Mouse (Mus musculus): ENCODE results near the gene Pirt. TPM values are rescaled to one million over a fixed set of nuclear protein-coding genes. Genes with fewer than 3 reads are reported as not detected.

Gene Pirt
- 5.7 and 7.0 TPM in 2 replicates for polyA plus RNA-seq (2014; fragmentation: Nextera tagmentation; extraction: Ambion mirVana)

DNA sequence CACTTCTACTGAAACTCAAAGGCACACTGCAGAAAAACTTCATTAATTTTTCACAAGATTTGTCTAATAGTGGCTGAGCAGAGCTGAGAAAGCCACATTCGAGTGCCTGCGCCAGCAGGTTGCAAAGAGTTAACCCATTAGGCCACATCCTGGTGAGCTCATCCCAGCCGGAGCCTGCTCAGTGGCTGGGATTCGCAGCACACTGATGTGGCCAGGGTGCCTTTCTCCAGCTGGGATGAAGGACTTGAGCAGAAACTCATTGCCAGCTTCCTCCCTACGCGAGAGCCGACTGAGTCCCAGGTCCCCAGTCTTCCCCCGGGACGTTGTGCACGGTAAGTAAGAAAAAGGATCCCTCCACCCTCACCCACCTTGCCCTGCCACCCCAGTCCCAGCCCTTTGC is at the start of gene Pirt:
Gene Pirt, plus strand, starts transcription at position 171 of the 400 bp plus-strand sequence.
- 0 out of 2 replicates have a peak, but pooled peaks cover 2% of the 10 kb centered on the region for H3K4me1 ChIP-seq (ENCODE audit: control insufficient read depth, insufficient read depth, low read length)
- ATAC-seq (ENCODE audit: low read depth) (no peak; the same call in 1 of the 2 replicates), DNase-seq (ENCODE audit: low spot score) (no peak)
- H3K36me3 ChIP-seq (ENCODE audit: control insufficient read depth, insufficient read depth, low read length), result no peaks in the 10 kb centered on the region
- H3K27ac ChIP-seq (replicated peaks; ENCODE audit: low read depth, low read length), result no peak within 1 kb of the TSS
- no peaks in the 10 kb centered on the region for H3K9me3 ChIP-seq (ENCODE audit: control insufficient read depth, low read length)
- H3K9ac ChIP-seq (ENCODE audit: low read depth, low read length), result no peak within 1 kb of the TSS
- WGBS, result 39% methylated on average over 10 of the region's 10 CpGs
- no peaks in the 10 kb centered on the region for H3K27me3 ChIP-seq (replicated peaks; ENCODE audit: control insufficient read depth, insufficient read depth, low read length)
- H3K4me3 ChIP-seq (ENCODE audit: low read depth, low read length), result no peak within 1 kb of the TSS
- H3K4me2 ChIP-seq (ENCODE audit: low read depth, low read length), result no peak within 1 kb of the TSS

DNA sequence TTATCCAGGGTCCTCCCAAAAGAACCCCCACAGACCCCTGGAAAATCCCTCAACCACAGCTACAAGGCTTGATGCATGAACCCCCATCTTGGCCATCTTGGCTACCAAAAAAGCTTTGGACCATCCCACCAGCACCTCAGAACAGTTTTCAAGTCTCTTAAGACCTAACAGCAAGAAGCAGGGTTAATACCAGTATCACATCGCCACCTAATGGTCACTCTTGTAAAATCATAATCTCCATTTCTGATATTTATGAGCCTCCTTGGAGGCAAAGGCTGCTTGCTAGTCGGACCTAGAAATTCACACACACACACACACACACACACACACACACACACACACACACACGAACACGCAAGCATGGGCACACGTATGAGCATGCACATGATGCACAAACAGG is 40.1 kb upstream of the Pirt start:
- Histone ChIP-seq H3K9ac (ENCODE audit: low read depth, low read length) (no peak overlapping the region), H3K27ac (replicated peaks; ENCODE audit: low read depth, low read length) (no peak overlapping the region), H3K36me3 (ENCODE audit: control insufficient read depth, insufficient read depth, low read length) (no peaks in the 10 kb centered on the region), H3K4me1 (ENCODE audit: control insufficient read depth, insufficient read depth, low read length) (no peaks in the 10 kb centered on the region), H3K27me3 (replicated peaks; ENCODE audit: control insufficient read depth, insufficient read depth, low read length) (no peaks in the 10 kb centered on the region), H3K4me3 (ENCODE audit: low read depth, low read length) (no peak overlapping the region), H3K9me3 (ENCODE audit: control insufficient read depth, low read length) (no peaks in the 10 kb centered on the region), H3K4me2 (ENCODE audit: low read depth, low read length) (no peak overlapping the region)
- ATAC-seq (ENCODE audit: low read depth) (no peak), DNase-seq (ENCODE audit: low spot score) (peak; percentile 74)
- 4% methylated on average over 5 of the region's 5 CpGs for WGBS

DNA sequence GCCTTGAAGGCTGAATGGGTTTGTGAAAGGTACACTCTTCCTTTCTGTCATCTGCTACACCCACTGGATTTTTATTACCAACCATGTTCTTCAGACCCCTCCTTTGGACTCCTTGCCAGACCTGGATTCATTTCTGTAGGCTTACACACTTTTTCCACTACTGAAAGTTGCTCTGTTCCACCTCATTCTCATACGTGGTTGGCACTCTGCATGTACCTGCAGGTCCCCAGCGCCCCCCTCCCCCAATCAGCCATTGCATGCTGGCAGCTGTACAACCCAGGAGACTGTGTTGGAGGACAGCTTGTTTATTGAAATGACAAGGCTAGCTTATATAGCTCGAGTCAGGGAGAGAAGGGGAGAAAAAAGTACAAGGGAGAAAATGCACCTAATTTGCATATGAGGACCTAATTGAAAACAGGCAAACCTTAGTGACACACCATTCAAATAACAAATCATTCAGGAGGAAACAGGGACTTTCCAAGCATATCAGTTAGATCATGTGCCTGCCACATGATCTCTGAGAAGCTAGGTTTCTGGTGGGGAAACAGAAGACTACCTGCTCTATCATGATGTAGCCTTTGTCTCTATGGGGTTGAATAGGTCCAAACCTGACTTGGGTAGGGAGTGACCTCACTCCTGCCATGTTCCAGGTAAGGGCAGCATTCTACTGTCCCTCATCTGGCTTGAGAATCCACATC is 38.9 kb upstream of the Pirt start:
- no peak overlapping the region for H3K4me2 ChIP-seq (ENCODE audit: low read depth, low read length)
- no peak overlapping the region for H3K9ac ChIP-seq (ENCODE audit: low read depth, low read length)
- H3K4me1 ChIP-seq (ENCODE audit: control insufficient read depth, insufficient read depth, low read length), result no peaks in the 10 kb centered on the region
- ATAC-seq (ENCODE audit: low read depth) (no peak), DNase-seq (ENCODE audit: low spot score) (no peak)
- H3K36me3 ChIP-seq (ENCODE audit: control insufficient read depth, insufficient read depth, low read length), result no peaks in the 10 kb centered on the region
- no peak overlapping the region for H3K27ac ChIP-seq (replicated peaks; ENCODE audit: low read depth, low read length)
- WGBS, result 47% methylated on average over 3 of the region's 3 CpGs
- H3K4me3 ChIP-seq (ENCODE audit: low read depth, low read length), result no peak overlapping the region
- H3K9me3 ChIP-seq (ENCODE audit: control insufficient read depth, low read length), result no peaks in the 10 kb centered on the region
- H3K27me3 ChIP-seq (replicated peaks; ENCODE audit: control insufficient read depth, insufficient read depth, low read length), result no peaks in the 10 kb centered on the region

- 68% methylated on average over 2 of the region's 2 CpGs for WGBS
- Histone ChIP-seq H3K4me2 (ENCODE audit: low read depth, low read length) (no peak overlapping the region), H3K4me3 (ENCODE audit: low read depth, low read length) (no peak overlapping the region), H3K36me3 (ENCODE audit: control insufficient read depth, insufficient read depth, low read length) (no peaks in the 10 kb centered on the region), H3K9me3 (ENCODE audit: control insufficient read depth, low read length) (no peaks in the 10 kb centered on the region), H3K27me3 (replicated peaks; ENCODE audit: control insufficient read depth, insufficient read depth, low read length) (no peaks in the 10 kb centered on the region), H3K9ac (ENCODE audit: low read depth, low read length) (no peak overlapping the region), H3K4me1 (ENCODE audit: control insufficient read depth, insufficient read depth, low read length) (no peaks in the 10 kb centered on the region; the same call in 1 of the 2 replicates), H3K27ac (replicated peaks; ENCODE audit: low read depth, low read length) (no peak overlapping the region)
- ATAC-seq (ENCODE audit: low read depth) (no peak), DNase-seq (ENCODE audit: low spot score) (no peak)
Observed at GRCm38 (mm10) chr11:66881291-66881690, 30.5 kb upstream of the Pirt start.

DNA sequence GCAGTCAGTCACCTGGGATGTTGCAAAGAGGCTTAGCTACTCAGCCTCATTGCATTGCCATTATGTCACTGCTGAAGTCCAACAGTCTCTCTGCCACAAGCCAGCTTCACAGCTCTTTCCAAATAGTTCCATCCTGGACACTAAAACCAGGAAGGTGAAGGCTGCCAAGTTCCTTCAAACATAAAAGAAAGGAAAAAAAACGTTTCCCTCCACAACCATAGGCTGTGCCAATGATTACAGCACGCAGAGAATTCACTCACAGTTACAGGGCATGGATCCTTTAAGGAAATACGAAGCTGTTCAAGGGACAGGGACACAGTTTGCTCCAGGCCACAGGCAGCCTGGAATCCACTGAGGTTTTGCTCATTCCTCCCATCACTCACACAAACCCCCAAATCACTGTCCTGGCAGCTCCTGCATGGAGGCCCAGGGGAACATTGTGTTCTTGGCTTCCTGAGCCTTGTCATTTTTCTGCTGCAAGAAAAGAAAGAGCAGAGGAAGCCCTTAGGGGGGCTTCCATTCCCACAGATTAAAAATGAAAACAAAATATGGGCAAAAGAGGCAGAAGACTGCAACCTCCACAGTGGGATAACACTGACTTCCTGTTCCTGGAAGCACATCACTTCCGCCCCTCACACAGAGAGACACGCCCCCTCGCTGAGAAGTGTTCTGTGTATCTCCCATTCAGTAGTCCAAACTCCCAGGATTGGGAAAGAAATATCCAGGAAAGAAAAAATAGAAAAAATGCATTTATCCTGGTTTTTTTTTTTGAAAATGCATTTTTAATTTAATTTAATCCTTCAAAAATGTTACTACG is 29.3 kb upstream of the Pirt start:
- no peak overlapping the region for H3K4me3 ChIP-seq (ENCODE audit: low read depth, low read length)
- no peak overlapping the region for H3K4me2 ChIP-seq (ENCODE audit: low read depth, low read length)
- peak; percentile 64 for DNase-seq (ENCODE audit: low spot score)
- no peaks in the 10 kb centered on the region; the same call in 1 of the 2 replicates for H3K4me1 ChIP-seq (ENCODE audit: control insufficient read depth, insufficient read depth, low read length)
- peak; percentile 74 for ATAC-seq (ENCODE audit: low read depth)
- 57% methylated on average over 7 of the region's 7 CpGs for WGBS
- H3K27me3 ChIP-seq (replicated peaks; ENCODE audit: control insufficient read depth, insufficient read depth, low read length), result no peaks in the 10 kb centered on the region
- H3K36me3 ChIP-seq (ENCODE audit: control insufficient read depth, insufficient read depth, low read length), result no peaks in the 10 kb centered on the region
- no peak overlapping the region for H3K9ac ChIP-seq (ENCODE audit: low read depth, low read length)
- no peaks in the 10 kb centered on the region for H3K9me3 ChIP-seq (ENCODE audit: control insufficient read depth, low read length)
- H3K27ac ChIP-seq (replicated peaks; ENCODE audit: low read depth, low read length), result peak overlapping the region; percentile 48; the same call in 1 of the 2 replicates

- Histone ChIP-seq H3K9ac (ENCODE audit: low read depth, low read length) (no peak overlapping the region), H3K27me3 (replicated peaks; ENCODE audit: control insufficient read depth, insufficient read depth, low read length) (no peaks in the 10 kb centered on the region), H3K4me1 (ENCODE audit: control insufficient read depth, insufficient read depth, low read length) (no peaks in the 10 kb centered on the region), H3K4me3 (ENCODE audit: low read depth, low read length) (no peak overlapping the region), H3K27ac (replicated peaks; ENCODE audit: low read depth, low read length) (no peak overlapping the region), H3K36me3 (ENCODE audit: control insufficient read depth, insufficient read depth, low read length) (no peaks in the 10 kb centered on the region), H3K9me3 (ENCODE audit: control insufficient read depth, low read length) (no peaks in the 10 kb centered on the region), H3K4me2 (ENCODE audit: low read depth, low read length) (no peak overlapping the region)
- no peak for DNase-seq (ENCODE audit: low spot score)
- no peak for ATAC-seq (ENCODE audit: low read depth)
- 69% methylated on average over 3 of the region's 3 CpGs for WGBS
Observed at GRCm38 (mm10) chr11:66892536-66892935, 19.2 kb upstream of the Pirt start.

- Histone ChIP-seq H3K9me3 (ENCODE audit: control insufficient read depth, low read length) (peaks cover 4% of the 10 kb centered on the region; the same call in 1 of the 2 replicates), H3K4me2 (ENCODE audit: low read depth, low read length) (no peak overlapping the region), H3K4me3 (ENCODE audit: low read depth, low read length) (no peak overlapping the region), H3K27me3 (replicated peaks; ENCODE audit: control insufficient read depth, insufficient read depth, low read length) (no peaks in the 10 kb centered on the region), H3K27ac (replicated peaks; ENCODE audit: low read depth, low read length) (no peak overlapping the region), H3K36me3 (ENCODE audit: control insufficient read depth, insufficient read depth, low read length) (no peaks in the 10 kb centered on the region), H3K4me1 (ENCODE audit: control insufficient read depth, insufficient read depth, low read length) (no peaks in the 10 kb centered on the region), H3K9ac (ENCODE audit: low read depth, low read length) (no peak overlapping the region)
- no peak for DNase-seq (ENCODE audit: low spot score)
- no peak for ATAC-seq (ENCODE audit: low read depth)
- WGBS, result 89% methylated on average over 2 of the region's 2 CpGs
Observed at GRCm38 (mm10) chr11:66898747-66899146, 13.0 kb upstream of the Pirt start.

DNA sequence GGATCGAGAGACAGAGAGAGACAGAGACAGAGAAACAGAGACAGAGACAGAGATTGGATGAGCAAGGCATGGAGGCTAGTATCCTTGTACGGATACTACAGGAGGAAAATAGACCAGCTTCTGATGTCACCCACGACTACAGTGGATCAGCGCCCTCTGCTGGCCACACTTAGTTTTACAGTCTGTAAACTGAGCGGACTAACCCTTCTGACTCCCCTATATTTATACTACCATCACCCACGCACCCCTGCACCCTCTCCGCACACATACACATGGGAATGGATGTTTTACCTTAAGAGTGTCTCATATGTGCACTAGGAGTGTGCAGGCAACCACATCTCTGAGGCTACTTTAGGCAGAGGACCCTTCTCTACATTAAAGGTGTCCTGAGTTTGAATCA is 12.4 kb upstream of the Pirt start:
- H3K4me2 ChIP-seq (ENCODE audit: low read depth, low read length), result no peak overlapping the region; the same call in 1 of the 2 replicates
- ATAC-seq (ENCODE audit: low read depth) (0 out of 2 replicates have a peak, but pooled peaks have one; percentile 26), DNase-seq (ENCODE audit: low spot score) (peak; percentile 37)
- H3K4me1 ChIP-seq (ENCODE audit: control insufficient read depth, insufficient read depth, low read length), result no peaks in the 10 kb centered on the region
- no peak overlapping the region for H3K4me3 ChIP-seq (ENCODE audit: low read depth, low read length)
- H3K27ac ChIP-seq (replicated peaks; ENCODE audit: low read depth, low read length), result no peak overlapping the region
- H3K36me3 ChIP-seq (ENCODE audit: control insufficient read depth, insufficient read depth, low read length), result no peaks in the 10 kb centered on the region
- H3K27me3 ChIP-seq (replicated peaks; ENCODE audit: control insufficient read depth, insufficient read depth, low read length), result no peaks in the 10 kb centered on the region
- H3K9me3 ChIP-seq (ENCODE audit: control insufficient read depth, low read length), result peaks cover 4% of the 10 kb centered on the region; the same call in 1 of the 2 replicates
- 17% methylated on average over 7 of the region's 7 CpGs for WGBS
- no peak overlapping the region for H3K9ac ChIP-seq (ENCODE audit: low read depth, low read length)
